Mouse (Mus musculus) ES-Bruce4 (cell line): Measurements from ENCODE around the gene Gm49383.

ENCODE experiments used
- CTCF ChIP-seq: IDR thresholded peaks from one replicate; pipeline ENCODE4 v1.8.1; 2011; ENCODE audit warnings: low read depth, low read length
- EP300 ChIP-seq: IDR thresholded peaks from 2 replicates; pipeline ENCODE4 v1.6.1; 2011; ENCODE audit warnings: low read depth, low read length; ENCODE audit not compliant: insufficient read depth
- POLR2A ChIP-seq: IDR thresholded peaks from one replicate; pipeline ENCODE4 v1.8.1; 2011; ENCODE audit warnings: low read length; ENCODE audit not compliant: insufficient read depth

DNA sequence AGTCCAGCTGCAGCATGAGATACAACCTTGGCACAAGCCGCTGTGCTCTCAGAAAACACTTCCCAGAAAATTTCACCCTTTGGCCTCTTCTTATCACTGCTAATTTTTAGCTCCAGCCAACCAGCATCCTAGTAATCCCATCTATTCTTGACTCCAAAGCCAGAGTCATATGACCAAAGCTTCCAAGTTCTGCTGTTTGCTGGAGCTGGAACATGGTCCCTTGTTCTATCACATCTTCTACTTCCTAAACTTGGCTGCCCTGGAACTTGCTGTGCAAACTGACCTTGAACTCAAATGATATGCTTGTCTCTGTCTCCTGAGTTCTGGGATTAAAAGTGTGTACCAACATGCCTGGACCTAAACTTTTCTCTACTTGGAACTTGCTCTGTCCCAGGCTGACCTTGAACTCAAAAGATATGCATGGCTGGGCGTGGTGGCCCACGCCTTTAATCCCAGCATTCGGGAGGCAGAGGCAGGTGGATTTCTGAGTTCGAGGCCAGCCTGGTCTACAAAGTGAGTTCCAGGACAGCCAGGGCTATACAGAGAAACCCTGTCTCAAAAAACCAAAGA lies 49.7 kb downstream of the Gm49383 start:
- no peak for TF ChIP-seq CTCF
- no peak for TF ChIP-seq POLR2A
- TF ChIP-seq EP300: no peak
